Mouse (Mus musculus): ENCODE measurements around the gene Nell2.

- TF ChIP-seq CTCF (IDR thresholded peaks at IDR 0.05; ENCODE audit: control insufficient read depth, insufficient read depth, insufficient read length) = no peak
- no peak for TF ChIP-seq MYOG (IDR thresholded peaks at IDR 0.05; ENCODE audit: control insufficient read depth, extremely low read depth, insufficient read length)
- no peak for TF ChIP-seq MAX (IDR thresholded peaks at IDR 0.05)
- TF ChIP-seq USF1 (IDR thresholded peaks at IDR 0.05; ENCODE audit: low read depth) = no peak
Measured at GRCm38 (mm10) chr15:95481585-95481984, 46.8 kb downstream of the Nell2 start.
